Mouse (Mus musculus): ENCODE data around the gene Stac3.

The Stac3 gene

DNA sequence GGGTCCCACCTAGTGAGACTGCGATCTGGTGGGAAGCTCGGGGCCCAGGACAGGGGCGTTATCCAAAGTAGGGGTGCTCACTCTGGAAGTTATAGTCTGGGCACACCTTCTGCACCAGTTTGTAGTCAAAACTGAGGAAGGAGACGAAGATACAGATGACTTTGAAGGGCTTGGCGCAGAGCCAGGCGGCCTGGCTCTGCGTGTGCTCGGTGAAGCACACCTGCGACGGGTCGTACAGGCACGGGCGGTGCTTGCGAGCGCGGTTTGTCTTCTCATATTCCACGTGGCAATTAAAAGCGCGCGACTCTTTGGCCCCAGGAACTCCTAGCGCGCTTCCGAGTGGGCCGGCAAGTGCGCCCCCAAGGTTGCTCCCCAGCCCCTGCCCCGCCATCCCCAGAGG lies 24.6 kb downstream of the Stac3 start:
- no peak for DNase-seq

DNA sequence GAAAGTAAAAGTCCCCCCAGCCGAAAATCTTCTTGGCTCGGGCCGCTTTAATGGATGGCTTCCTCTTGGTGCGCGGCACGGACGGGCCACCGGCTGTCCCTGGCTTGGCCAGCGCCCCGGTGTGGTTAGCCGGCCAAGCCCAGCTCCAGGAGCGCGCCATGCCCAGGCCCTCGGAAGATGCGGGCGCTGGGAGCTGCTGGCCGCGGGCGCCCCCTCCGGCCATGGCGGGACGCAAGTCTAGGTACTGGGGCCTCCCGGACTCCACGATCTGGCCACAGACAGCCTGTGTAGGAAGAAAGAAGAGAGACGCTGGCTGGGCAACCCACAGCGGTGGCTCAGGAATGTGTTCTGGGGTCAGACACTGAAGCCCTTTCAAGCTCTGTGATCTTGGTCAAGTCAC lies 25.2 kb downstream of the Stac3 start:
- peak; percentile 75 for DNase-seq

GRCm38 (mm10) chr10:127527481-127527880 lies 26.0 kb downstream of the Stac3 start:
- no peak for DNase-seq

DNA sequence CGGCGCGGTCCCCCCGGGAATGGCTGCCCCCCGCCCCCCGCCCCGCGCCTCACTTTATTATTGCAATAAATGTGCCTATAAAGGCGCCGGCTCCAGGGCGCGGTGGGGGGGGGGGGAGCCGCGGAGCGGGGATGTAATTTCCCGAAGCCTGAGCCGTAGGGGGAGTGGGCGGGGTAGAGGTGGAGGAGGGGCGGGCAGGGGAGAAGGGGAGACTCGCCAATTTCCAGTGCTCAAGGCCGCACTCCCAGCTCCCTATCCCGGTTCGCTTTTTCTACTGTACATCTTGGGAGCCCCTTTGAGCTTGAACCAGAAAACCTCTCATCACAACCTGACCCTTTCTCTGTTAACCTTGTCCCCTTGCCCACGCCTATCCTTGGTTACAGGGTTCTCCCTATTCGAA lies 29.5 kb downstream of the Stac3 start:
- DNase-seq = no peak

GRCm38 (mm10) chr10:127531548-127531947 lies 30.1 kb downstream of the Stac3 start:
- no peak for DNase-seq

GRCm38 (mm10) chr10:127534036-127534928 lies 32.8 kb downstream of the Stac3 start, which contains the start of gene Nxph4:
Gene Nxph4, minus strand, starts transcription at chr10:127534559.
- peak; percentile 53 for DNase-seq

DNA sequence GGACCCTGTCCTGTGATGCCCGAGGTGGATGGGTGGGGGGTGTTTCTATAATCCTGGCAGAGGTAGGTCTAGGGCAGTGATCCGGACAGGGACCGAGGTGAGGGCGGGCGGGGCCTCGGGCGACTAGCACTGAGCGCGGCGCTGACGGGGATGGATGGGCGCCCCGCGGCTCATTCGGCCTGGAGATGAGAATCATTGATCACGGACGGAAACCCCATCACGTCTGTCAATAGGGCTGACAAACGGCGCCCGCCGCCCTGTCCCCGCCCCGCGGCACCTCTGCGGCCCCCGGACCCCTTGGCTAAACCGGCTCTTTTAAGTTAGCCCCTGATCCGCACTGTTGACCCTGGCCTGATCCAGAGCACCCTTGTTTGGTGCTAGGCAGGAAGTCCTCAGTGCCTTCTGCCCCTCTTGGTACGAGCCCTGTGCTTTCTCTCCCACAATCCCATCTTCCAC lies 33.5 kb downstream of the Stac3 start:
- DNase-seq = no peak

DNA sequence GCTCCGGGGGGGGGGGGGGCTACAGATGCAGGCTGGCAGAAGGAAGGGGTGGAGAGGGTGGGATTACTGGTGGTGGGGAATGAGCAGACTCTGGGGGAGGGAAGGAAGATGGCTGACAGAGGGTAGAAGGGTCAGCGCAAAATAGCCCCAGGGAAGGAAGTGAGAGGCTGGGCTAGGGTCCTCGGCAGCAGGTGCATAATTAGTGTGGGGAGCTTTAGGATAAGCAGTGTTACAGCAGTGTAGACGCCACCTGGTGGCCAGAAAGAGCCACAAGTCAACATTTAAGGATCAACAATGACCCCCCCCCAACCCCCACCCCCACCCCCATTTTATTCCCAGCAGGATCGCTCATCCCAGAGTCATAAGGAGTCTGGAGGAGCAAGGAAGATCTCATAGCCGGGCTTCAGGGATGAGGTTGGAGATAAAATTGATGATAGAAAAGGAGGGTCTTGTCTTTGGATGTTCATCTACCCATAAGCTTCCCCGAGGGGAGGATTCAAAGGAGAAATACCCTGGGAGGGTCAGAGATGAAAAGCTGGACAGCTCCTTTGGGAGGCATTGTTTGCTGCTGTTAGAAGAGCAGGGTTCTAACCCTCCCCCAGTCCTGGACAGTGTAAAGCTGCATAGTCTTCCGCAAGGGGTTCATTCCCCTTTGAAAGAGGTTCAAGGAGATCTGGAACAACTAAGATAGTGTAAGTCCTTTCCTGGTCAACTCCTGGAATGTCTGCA lies 35.3 kb downstream of the Stac3 start:
- peak; percentile 65 for DNase-seq

- DNase-seq = peak; percentile 88
Observed at GRCm38 (mm10) chr10:127537854-127538583, 36.5 kb downstream of the Stac3 start.

- no peak for DNase-seq
Observed at GRCm38 (mm10) chr10:127541510-127541909, 40.0 kb downstream of the Stac3 start.

DNA sequence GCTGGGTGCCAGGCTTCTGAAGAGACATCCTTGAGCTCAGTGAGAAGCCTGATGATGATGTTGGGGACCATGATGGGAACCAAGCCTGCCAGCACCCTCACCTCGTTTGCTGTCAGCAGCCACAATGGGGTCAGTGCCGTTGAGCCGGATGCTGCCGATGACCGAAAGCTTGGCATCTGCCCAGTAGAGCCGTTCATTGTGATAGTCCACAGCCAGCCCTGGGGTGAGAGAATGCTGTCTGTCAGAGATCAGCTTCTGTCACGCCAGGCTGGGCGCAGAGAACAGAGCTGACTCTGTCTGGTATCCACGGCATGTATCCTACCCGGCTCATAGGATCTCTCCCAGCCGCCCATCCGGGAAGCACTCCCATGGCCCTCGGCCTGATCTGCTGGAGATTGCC lies 40.6 kb downstream of the Stac3 start:
- DNase-seq = no peak

DNA sequence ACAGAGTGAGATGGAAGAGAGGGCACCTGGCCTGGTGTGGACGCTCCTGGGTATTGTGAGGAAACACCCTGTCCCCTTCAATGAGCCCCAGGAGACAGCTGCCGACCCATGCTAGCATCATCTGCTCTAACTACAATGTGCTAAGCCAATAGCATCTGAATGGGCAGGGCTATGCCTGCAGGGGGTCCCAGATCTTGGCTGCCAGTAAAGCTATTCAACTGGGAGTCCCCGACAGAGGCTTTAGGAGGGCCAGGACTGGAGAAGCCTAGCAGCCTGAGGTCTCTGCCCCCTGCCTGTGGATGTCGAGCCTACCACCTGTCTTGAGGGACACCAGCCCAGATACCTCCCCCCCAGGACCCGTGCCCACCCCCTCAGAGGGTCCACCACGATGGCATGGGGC lies 41.2 kb downstream of the Stac3 start:
- DNase-seq = no peak

DNA sequence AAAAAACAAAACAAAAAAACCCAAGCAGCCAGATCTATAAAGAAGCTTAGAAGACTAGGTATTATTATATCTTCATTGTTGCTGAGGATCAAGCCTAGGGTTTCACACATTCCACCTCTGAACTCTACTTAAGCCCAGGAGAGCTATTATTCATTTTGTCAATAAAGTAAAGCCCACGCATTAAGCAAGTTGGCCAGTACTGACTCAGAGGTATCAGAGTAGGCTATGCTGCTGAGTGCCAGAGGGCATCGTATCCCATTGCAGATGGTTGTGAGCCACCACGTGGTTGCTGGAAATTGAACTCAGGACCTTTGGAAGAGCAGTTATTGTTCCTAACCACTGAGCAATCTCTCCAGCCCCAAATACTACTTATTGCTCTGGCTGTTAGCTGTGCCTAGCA lies 42.4 kb downstream of the Stac3 start:
- DNase-seq = no peak

- no peak for DNase-seq
Observed at GRCm38 (mm10) chr10:127544375-127544774, 42.9 kb downstream of the Stac3 start.

GRCm38 (mm10) chr10:127546505-127546904 lies 45.0 kb downstream of the Stac3 start:
- no peak for DNase-seq

DNA sequence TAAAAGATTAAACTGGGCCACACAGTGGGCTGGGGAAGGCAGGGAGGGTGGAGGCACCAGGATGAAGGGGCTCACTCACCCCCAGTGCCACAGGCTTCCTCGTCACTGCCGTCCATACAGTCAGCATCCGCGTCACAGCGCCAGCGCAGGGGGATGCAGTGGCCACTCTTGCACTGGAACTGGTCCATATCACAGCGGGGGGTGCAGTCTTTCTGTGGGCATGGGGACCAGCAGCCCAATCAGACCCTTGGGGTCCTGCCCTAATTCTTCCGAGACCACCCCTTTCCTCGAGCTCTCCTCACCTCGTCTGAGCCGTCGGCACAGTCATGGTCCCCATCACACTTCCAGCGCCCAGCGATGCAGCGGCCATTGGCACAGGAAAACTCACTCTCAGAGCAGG lies 46.8 kb downstream of the Stac3 start:
- no peak for DNase-seq

GRCm38 (mm10) chr10:127549892-127550291 lies 48.4 kb downstream of the Stac3 start:
- DNase-seq = no peak

- DNase-seq = no peak
Observed at GRCm38 (mm10) chr10:127555703-127556102, 54.2 kb downstream of the Stac3 start.

DNA sequence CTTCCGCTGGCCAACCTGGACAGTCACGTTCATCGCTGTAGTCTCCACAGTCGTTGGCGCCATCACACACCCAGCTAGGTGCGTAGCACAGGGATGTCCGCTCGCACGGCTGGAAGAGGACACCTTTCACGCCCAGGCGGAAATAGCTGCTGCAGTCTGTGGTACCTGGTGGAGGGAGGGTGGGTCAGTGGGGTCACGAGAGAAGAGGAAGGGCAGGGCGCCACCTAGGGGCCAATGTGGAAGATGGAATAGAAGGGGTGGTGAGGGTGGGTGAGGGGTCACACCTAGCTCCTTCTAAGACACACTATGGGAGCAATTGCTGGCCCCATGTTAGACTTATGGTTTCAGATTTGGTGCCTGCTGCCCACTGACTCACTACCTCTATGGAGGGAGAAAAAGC lies 55.9 kb downstream of the Stac3 start:
- no peak for DNase-seq
